Mouse (Mus musculus) cerebellum, adult 2 months (tissue): ENCODE measurements around the gene Astn1.

Experiments
- CTCF ChIP-seq: fragments of 200-500 bp; IDR thresholded peaks from 2 replicates; pipeline ENCODE4 v1.5.1; 2011; ENCODE audit warnings: low read depth, mild to moderate bottlenecking, control low read depth, low read length, moderate library complexity, borderline replicate concordance; ENCODE audit not compliant: insufficient read depth
- POLR2A ChIP-seq: fragments of 200-500 bp; IDR thresholded peaks from 2 replicates; pipeline ENCODE4 v1.6.1; 2011; ENCODE audit warnings: low read length, control low read depth, borderline replicate concordance; ENCODE audit not compliant: insufficient read depth

DNA sequence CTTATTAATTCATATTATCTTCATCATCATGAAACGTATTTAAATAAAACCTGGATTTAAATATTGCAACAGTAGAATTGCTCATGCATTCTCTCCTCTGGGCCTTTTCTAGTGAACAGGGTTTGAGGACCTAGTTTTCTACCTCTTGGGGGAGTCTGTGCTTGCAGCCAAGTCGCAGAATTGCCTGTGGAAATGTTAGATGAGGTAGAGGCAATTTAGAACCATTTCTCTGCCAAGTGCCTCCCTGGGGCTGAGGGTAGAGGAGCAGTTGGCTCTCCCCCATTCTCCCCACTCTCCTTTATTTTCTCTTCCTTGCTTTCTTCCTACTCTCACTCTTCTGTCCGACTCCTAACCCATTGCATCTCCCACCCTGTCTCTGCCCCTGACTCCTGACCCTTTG, 49.1 kb downstream of the Astn1 start:
- TF ChIP-seq POLR2A (no peak), CTCF (no peak)
